Mouse (Mus musculus) cortical plate, adult 2 months (tissue): ENCODE data around the gene Cnr2. TPM values are rescaled to one million over a fixed set of nuclear protein-coding genes. Genes with fewer than 3 reads are reported as not detected.

ENCODE experiments used
- H3K27ac ChIP-seq: fragments of 200-500 bp; 2 replicates; pipeline ENCODE4 v1.5.1; 2012; ENCODE audit warnings: low read length, control low read depth, inconsistent platforms; ENCODE audit not compliant: insufficient read depth
- H3K4me1 ChIP-seq: fragments of 200-500 bp; 2 replicates; pipeline ENCODE4 v1.6.1; 2011; ENCODE audit warnings: low read length; ENCODE audit not compliant: control insufficient read depth, insufficient read depth
- H3K4me3 ChIP-seq: fragments of 200-500 bp; 2 replicates; pipeline ENCODE4 v1.5.1; 2011; ENCODE audit warnings: mild to moderate bottlenecking, low read length, control low read depth; ENCODE audit not compliant: insufficient read depth
- CTCF ChIP-seq: fragments of 200-500 bp; IDR thresholded peaks from 2 replicates; pipeline ENCODE4 v1.5.1; 2011; ENCODE audit warnings: mild to moderate bottlenecking, control low read depth, low read length; ENCODE audit not compliant: insufficient read depth; ENCODE audit errors: extremely low read depth
- POLR2A ChIP-seq: fragments of 200-500 bp; IDR thresholded peaks from 2 replicates; pipeline ENCODE4 v1.6.1; 2011; ENCODE audit warnings: mild to moderate bottlenecking, low read length, control low read depth; ENCODE audit not compliant: insufficient read depth; ENCODE audit errors: extremely low read depth
- polyA plus RNA-seq: library from polyadenylated mRNA; depleted of rRNA; stranded (reverse); fragments of >200 nt; gene quantifications from 2 replicates; pipeline ENCODE4 v1.2.3, GENCODE M21; 2012; rRNA removed

Gene Cnr2
- polyA plus RNA-seq, 1 experiment = 0.15 TPM

DNA sequence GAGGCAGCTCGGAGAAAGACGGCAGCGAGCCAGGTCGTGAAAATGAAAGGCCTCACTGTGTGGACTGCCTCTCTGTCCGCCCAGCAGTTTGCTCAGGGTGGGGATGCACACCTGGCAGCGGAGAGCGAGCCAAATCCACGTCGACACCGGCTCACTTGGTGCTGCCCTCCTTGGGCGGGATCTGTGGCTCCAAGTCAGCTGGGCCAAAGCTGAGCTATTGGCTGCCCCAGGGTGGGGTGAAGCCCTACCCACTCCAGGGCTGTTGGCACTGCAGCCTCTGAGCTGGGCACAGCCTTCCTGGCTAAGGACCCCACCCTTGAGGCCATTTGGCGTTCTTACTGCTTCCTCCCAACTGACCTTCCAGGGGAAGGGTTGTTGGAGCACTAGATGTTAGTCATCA, 69.2 kb downstream of the Cnr2 start:
- Histone ChIP-seq H3K4me1 (no peaks in the 10 kb centered on the region), H3K4me3 (peak overlapping the region; percentile 47), H3K27ac (peak overlapping the region; percentile 39)
- TF ChIP-seq CTCF (no peak), POLR2A (no peak)

DNA sequence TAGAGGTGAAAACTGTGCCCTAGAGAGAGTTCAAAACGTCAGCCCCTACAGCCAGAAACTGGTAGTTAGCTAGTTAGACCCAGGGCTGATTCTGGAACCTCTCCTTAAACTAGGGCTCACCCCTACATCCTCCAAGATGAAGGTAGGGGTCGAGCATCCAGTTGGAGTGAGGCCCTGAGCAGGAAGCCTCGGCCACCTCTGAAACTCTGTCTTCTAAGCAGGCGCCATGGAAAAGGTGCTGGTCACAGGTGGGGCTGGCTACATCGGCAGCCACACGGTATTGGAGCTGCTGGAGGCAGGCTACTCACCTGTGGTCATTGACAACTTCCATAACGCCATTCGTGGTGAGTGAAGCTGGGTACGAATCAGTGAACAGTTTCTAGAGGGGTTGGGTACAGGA, 69.9 kb downstream of the Cnr2 start:
- Histone ChIP-seq H3K4me1 (no peaks in the 10 kb centered on the region), H3K27ac (no peak overlapping the region), H3K4me3 (no peak overlapping the region)
- TF ChIP-seq CTCF = no peak
- TF ChIP-seq POLR2A = no peak

DNA sequence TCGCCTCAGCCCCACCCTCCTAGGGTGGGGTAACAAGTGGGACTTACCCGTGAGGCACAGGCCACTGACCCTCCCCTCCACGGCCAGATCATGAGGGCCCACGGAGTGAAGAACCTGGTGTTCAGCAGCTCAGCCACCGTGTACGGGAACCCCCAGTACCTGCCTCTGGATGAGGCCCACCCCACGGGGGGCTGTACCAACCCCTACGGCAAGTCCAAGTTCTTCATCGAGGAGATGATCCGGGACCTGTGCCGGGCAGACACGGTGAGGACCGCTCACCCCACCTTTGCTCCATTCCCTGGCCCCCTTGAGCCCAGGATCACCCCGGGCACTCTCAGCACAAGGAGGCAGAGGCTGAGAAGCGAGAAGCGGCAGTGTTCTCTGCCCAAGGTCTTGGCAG, 71.1 kb downstream of the Cnr2 start:
- TF ChIP-seq POLR2A (no peak), CTCF (no peak)

GRCm38 (mm10) chr4:135967086-135967760, 72.0 kb downstream of the Cnr2 start:
- Histone ChIP-seq H3K4me1 (peaks cover 3% of the 10 kb centered on the region; the same call in 1 of the 2 replicates), H3K27ac (no peak overlapping the region), H3K4me3 (no peak overlapping the region)
- TF ChIP-seq CTCF (no peak), POLR2A (no peak)

More for the DNA sequence above, 71.1 kb downstream of the Cnr2 start:
- Histone ChIP-seq H3K4me1 (peaks cover under 1% of the 10 kb centered on the region; the same call in 1 of the 2 replicates), H3K27ac (no peak overlapping the region), H3K4me3 (no peak overlapping the region)

DNA sequence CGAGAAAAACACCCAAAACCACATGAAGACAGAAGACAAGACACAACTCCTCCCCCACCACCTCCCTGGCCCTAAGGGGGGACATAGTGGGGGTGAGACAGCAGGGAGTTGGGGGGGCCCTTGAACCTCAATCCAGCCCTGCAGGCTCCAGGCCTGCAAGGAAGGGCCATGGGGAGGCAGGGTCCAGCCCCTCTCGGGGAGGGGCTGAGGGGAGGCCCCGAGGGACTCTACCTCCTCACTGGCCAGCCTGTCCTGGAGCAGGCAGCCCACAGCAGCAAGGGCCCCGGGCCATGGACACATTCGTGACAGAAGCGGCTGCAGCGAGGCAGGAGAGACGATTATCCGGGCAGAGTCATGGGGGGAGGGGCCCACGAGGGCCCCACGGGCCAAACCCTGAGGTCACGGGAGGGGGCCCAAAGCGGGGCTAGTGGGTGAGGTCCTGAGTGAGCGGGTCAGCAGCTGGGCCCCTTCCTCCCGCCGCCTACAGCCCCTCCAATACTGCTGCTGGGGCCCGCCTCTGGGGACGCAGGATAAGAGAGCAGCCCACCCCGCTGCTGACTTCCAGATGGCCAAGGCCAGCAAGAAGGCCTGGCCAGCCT, 73.2 kb downstream of the Cnr2 start:
- H3K27ac ChIP-seq = no peak overlapping the region
- H3K4me3 ChIP-seq = no peak overlapping the region
- H3K4me1 ChIP-seq = peaks cover 3% of the 10 kb centered on the region; the same call in 1 of the 2 replicates
- no peak for TF ChIP-seq POLR2A
- TF ChIP-seq CTCF = no peak

- H3K27ac ChIP-seq = no peak overlapping the region
- TF ChIP-seq CTCF = no peak
- no peak for TF ChIP-seq POLR2A
Observed at GRCm38 (mm10) chr4:135969070-135969750, 74.0 kb downstream of the Cnr2 start.

More at GRCm38 (mm10) chr4:135969070-135969750, 74.0 kb downstream of the Cnr2 start:
- peaks cover 3% of the 10 kb centered on the region; the same call in 1 of the 2 replicates for H3K4me1 ChIP-seq
- H3K4me3 ChIP-seq = no peak overlapping the region

Other genes starting within 250 kb of the Cnr2 start
- gene Ifnlr1, start 209.1 kb upstream of the Cnr2 start, polyA plus RNA-seq = 0.11 and 0.15 TPM in 2 replicates
- gene Il22ra1, start 167.2 kb upstream of the Cnr2 start, polyA plus RNA-seq = 0.04 TPM in 1 of 2 replicates, not detected in the other
- 2.2 and 2.5 TPM in 2 replicates for gene Myom3, start 135.7 kb upstream of the Cnr2 start, polyA plus RNA-seq
- 49.1 and 54.7 TPM in 2 replicates for gene Srsf10, start 39.6 kb upstream of the Cnr2 start, polyA plus RNA-seq
- gene Pnrc2, start 21.5 kb upstream of the Cnr2 start, polyA plus RNA-seq = 55.4 and 61.0 TPM in 2 replicates
- 36.9 and 37.8 TPM in 2 replicates for gene Fuca1, start 25.3 kb downstream of the Cnr2 start, polyA plus RNA-seq
- gene Hmgcl, start 51.1 kb downstream of the Cnr2 start, polyA plus RNA-seq = 46.4 and 50.5 TPM in 2 replicates
- 35.9 and 38.9 TPM in 2 replicates for gene Gale, start 68.3 kb downstream of the Cnr2 start, polyA plus RNA-seq
- gene Lypla2, start 77.2 kb downstream of the Cnr2 start, polyA plus RNA-seq = 98.6 and 108 TPM in 2 replicates
- gene Pithd1, start 91.9 kb downstream of the Cnr2 start, polyA plus RNA-seq = 103 and 110 TPM in 2 replicates
- gene Eloa, start 126.4 kb downstream of the Cnr2 start, polyA plus RNA-seq = 16.5 and 16.8 TPM in 2 replicates
- 511 and 520 TPM in 2 replicates for gene Rpl11, start 158.0 kb downstream of the Cnr2 start, polyA plus RNA-seq
- 75.7 and 82.9 TPM in 2 replicates for gene Id3, start 248.1 kb downstream of the Cnr2 start, polyA plus RNA-seq